Mouse (Mus musculus): ENCODE data around the gene Ccn2.
"Not testable (repeated sequence)": the region's sequence is repeated elsewhere in the genome, so short reads cannot be mapped to it uniquely, and the experiment has no call there.

Ccn2 gene

GRCm38 (mm10) chr10:24603727-24604126 is 8.5 kb downstream of the Ccn2 start:
- DNase-seq, result no peak

- DNase-seq, result no peak
Observed at GRCm38 (mm10) chr10:24609146-24609545, 13.9 kb downstream of the Ccn2 start.

GRCm38 (mm10) chr10:24609766-24610165 is 14.5 kb downstream of the Ccn2 start:
- no peak for DNase-seq

- DNase-seq, result no peak
Observed at GRCm38 (mm10) chr10:24614726-24615125, 19.5 kb downstream of the Ccn2 start.

GRCm38 (mm10) chr10:24615799-24616198 is 20.6 kb downstream of the Ccn2 start:
- DNase-seq, result no peak

GRCm38 (mm10) chr10:24616572-24616971 is 21.3 kb downstream of the Ccn2 start:
- DNase-seq, result not testable (repeated sequence)

- peak; percentile 7 to 20 for DNase-seq
Observed at GRCm38 (mm10) chr10:24621572-24621971, 26.3 kb downstream of the Ccn2 start.

GRCm38 (mm10) chr10:24622586-24622985 is 27.3 kb downstream of the Ccn2 start:
- peak; percentile 27 to 49 for DNase-seq

DNA sequence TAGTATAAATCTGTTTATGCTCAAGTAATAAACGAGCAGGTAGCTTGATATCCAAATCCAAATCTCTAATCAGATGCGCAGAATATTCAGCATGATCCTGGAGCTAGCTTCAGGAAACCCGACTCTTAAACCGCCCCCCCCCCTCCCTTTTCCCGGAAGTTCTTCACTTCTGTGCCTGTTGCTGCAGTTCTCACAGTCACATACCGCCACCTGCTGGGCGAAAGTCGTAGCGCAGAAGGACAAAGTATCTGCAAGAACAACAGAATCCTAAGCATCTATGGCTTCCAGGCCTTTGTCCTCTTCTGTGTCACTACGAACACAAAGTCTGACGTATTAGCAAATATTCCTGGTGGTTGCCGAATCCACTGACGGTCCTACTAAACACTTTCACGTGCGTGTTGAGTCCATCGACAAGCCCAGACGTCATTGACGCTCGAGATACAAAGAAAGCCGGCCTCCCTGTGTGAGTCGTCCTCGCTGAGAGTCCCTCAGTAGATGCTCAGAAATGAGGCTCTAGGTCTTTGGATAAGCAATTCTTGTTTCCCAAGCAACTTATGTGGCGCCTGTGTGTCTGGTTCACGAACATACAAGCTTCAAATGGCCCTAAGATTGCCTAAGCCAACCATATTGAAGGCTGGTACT is 29.9 kb downstream of the Ccn2 start:
- peak; percentile 24 to 57 for DNase-seq

DNA sequence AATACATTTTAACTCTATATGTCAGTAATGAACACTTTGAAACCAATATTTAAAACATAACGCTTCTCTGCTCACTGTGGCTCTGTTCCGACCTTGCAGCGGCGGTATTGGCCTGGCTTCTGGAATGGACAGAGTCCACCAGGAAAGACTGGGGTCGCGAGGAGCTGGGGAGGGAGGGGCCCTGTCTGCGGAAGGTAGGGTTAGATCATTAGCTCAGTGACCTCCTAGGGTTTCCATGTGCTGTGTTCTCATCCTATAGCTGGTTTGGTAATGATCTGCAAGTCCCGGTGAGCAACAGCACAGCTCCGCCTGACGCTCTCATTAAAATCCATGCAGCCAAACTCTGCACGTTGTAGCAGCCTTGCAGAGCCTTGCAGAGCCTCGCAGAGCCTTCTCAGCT is 32.0 kb downstream of the Ccn2 start:
- no peak for DNase-seq

DNA sequence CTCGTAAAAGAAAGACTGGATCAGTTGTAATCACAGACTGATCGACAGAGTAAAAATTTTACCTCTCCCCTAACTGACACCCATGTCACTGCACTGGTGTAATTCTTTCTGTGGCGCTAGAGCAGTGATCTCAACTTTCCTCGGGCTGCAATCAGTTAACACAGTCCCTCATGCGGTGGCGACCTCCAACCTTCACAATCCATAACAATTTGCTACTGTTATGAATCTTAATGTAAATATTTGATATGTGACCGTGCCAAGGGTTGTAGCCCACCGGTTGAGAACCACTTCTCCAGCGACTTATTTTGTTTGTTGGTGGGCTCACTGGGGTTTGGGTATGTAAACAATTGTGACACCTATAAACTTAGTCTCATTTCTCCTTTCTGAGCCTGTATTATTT is 33.2 kb downstream of the Ccn2 start:
- DNase-seq, result no peak

DNA sequence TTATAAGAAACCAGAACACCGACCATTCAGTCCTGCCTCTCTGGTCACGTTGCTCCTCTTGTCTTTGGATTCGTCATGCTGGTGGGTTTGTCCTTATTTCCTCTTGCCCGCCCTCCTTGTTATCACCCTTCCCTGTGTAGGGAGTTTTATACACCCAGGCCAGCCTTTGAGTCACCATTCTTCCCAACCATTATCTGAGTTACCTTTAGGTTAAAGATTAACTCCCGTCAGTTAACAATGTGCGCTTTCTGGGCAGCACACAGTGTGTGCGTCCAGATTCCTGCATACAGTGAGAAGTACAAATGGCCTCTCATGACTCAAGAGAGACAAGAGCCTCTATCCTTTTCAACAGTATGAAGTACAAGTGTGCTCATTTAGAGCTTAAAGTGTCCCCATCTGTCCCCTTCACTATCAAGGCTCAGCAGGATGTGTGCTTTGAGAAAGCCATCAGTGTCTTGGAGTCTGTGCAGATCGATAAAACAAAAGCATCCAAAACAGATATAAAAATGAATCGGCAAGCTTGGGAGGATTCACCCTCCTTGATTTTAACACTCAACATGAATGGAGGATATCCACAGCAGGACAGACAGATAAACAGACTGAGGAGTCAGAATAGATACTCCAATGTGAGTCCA is 34.0 kb downstream of the Ccn2 start:
- DNase-seq, result no peak

- peak; percentile 45 to 68 for DNase-seq
Observed at GRCm38 (mm10) chr10:24630469-24631081, 35.3 kb downstream of the Ccn2 start.

- no peak for DNase-seq
Observed at GRCm38 (mm10) chr10:24631122-24631521, 35.9 kb downstream of the Ccn2 start.

DNA sequence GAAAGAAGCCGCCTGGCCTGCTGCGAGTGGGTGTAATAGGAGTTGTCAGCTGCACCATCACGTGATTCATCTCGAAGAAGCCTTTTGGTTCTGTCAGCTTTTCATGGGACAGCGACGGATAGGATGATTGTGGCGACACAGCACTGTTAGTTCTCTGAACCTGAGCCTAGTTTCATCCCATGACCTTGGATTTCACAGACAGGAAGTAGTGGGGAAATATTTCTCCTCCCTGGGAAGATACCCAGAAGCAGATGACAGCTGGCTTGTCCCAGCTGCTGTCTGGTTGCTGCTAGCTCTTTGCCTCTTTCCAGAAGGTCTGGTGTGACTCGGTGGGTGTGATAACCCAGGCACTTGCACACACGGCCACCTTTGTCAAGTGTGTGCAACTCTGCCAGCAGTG is 39.0 kb downstream of the Ccn2 start:
- DNase-seq, result no peak

DNA sequence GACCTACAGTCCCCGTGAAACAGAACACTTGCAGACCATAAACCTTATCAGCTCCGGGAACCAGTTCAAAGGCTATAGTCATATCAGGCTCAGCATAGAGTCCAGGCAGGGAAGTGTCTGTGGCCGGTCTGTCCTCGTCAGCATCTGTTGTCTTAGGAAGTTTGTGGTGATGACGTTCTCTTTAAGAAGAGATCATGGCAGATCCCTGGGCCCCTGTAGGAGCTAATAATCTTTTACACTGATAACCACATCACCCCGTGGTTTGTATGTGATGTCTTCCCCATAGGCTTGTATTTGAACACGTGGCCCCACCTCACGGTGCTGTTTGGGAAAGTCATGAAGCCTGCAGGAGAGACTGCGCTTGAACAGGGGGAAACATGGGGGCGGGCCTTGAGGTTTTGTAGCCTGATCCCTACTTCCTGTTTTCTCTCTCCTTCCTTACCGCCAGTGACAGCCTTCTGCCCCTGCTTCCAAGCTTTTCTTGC is 40.1 kb downstream of the Ccn2 start:
- no peak for DNase-seq

- DNase-seq, result no peak
Observed at GRCm38 (mm10) chr10:24635884-24636283, 40.6 kb downstream of the Ccn2 start.

- DNase-seq, result no peak
Observed at GRCm38 (mm10) chr10:24636986-24637385, 41.7 kb downstream of the Ccn2 start.

DNA sequence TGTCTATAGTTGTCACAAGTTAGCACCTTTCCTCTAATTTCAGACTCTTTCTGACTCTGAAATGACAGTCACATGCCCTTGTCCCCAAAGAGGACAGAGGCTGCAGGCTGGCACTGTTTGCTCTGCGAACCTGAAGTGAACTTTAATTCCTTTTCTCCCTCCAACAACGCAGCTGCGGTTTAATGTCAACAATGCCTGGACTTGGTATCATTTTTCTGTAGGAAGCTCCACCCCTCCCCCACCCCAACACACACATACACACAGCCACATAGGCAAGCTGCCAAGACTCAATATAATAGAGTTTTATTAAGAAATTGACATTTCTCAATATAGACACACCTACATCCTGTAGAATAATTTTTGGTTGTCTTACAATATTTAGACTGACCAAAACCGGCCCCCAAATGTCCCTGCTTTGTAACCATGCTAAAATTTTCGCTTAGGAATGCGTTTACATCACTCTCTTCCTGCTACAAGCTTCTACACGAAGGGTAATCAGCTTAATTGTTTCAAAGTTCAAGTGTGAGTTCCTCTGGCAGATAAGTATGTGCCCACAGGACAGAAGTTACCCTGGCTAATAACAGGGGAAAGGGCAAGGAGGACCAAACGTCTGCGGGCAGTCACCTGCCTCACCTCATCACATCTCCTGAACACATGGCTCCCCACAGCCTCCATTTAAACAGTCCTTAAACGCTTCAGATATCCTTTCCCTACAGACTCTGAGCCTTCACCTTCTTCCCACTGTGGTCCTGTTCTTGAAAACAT is 43.2 kb downstream of the Ccn2 start:
- DNase-seq, result no peak

- DNase-seq, result no peak
Observed at GRCm38 (mm10) chr10:24639596-24639995, 44.4 kb downstream of the Ccn2 start.

GRCm38 (mm10) chr10:24640186-24640875 is 45.1 kb downstream of the Ccn2 start:
- no peak for DNase-seq

GRCm38 (mm10) chr10:24641416-24642140 is 46.3 kb downstream of the Ccn2 start:
- no peak for DNase-seq
